Mouse (Mus musculus): ENCODE measurements around the gene Adamts17. TPM values are rescaled to one million over a fixed set of nuclear protein-coding genes. Genes with fewer than 3 reads are reported as not detected.

Gene Adamts17
- polyA plus RNA-seq, 1 experiment from 2014 or later = 2.2 TPM

- no peaks in the 10 kb centered on the region for H3K36me3 ChIP-seq (ENCODE audit: control insufficient read depth, insufficient read depth, low read length)
- H3K4me3 ChIP-seq (ENCODE audit: low read depth, low read length) = no peak overlapping the region
- no peak overlapping the region for H3K4me2 ChIP-seq (ENCODE audit: low read length)
- ATAC-seq (no peak), DNase-seq (ENCODE audit: low spot score) (no peak)
- WGBS = 92% methylated on average over 1 of the region's 1 CpGs
- peaks cover 11% of the 10 kb centered on the region for H3K4me1 ChIP-seq (ENCODE audit: control insufficient read depth, insufficient read depth, low read length)
- H3K27ac ChIP-seq (ENCODE audit: low read depth, low read length) = no peak overlapping the region
- H3K9me3 ChIP-seq (replicated peaks; ENCODE audit: control insufficient read depth, low read length) = no peaks in the 10 kb centered on the region
- H3K9ac ChIP-seq (ENCODE audit: low read length) = no peak overlapping the region
- H3K27me3 ChIP-seq (replicated peaks; ENCODE audit: control insufficient read depth, insufficient read depth, low read length) = no peaks in the 10 kb centered on the region
Observed at GRCm38 (mm10) chr7:66931291-66931690, 91.8 kb downstream of the Adamts17 start.

- Histone ChIP-seq H3K4me3 (ENCODE audit: low read depth, low read length) (no peak overlapping the region), H3K27me3 (replicated peaks; ENCODE audit: control insufficient read depth, insufficient read depth, low read length) (no peaks in the 10 kb centered on the region), H3K9me3 (replicated peaks; ENCODE audit: control insufficient read depth, low read length) (no peaks in the 10 kb centered on the region), H3K36me3 (ENCODE audit: control insufficient read depth, insufficient read depth, low read length) (no peaks in the 10 kb centered on the region), H3K4me2 (ENCODE audit: low read length) (no peak overlapping the region), H3K27ac (ENCODE audit: low read depth, low read length) (no peak overlapping the region), H3K9ac (ENCODE audit: low read length) (no peak overlapping the region), H3K4me1 (ENCODE audit: control insufficient read depth, insufficient read depth, low read length) (peaks cover 13% of the 10 kb centered on the region)
- ATAC-seq (no peak), DNase-seq (ENCODE audit: low spot score) (peak; percentile 8)
- WGBS = 46% methylated on average over 4 of the region's 4 CpGs
Observed at GRCm38 (mm10) chr7:66933251-66933650, 93.7 kb downstream of the Adamts17 start.

- peak; percentile 58; the same call in 1 of the 2 replicates for ATAC-seq
- H3K4me2 ChIP-seq (ENCODE audit: low read length) = no peak overlapping the region
- H3K36me3 ChIP-seq (ENCODE audit: control insufficient read depth, insufficient read depth, low read length) = no peaks in the 10 kb centered on the region
- no peaks in the 10 kb centered on the region for H3K27me3 ChIP-seq (replicated peaks; ENCODE audit: control insufficient read depth, insufficient read depth, low read length)
- WGBS = 16% methylated on average over 6 of the region's 6 CpGs
- H3K27ac ChIP-seq (ENCODE audit: low read depth, low read length) = no peak overlapping the region
- H3K4me1 ChIP-seq (ENCODE audit: control insufficient read depth, insufficient read depth, low read length) = peaks cover 13% of the 10 kb centered on the region
- peak; percentile 67 for DNase-seq (ENCODE audit: low spot score)
- no peak overlapping the region for H3K4me3 ChIP-seq (ENCODE audit: low read depth, low read length)
- no peak overlapping the region for H3K9ac ChIP-seq (ENCODE audit: low read length)
- H3K9me3 ChIP-seq (replicated peaks; ENCODE audit: control insufficient read depth, low read length) = no peaks in the 10 kb centered on the region
Observed at GRCm38 (mm10) chr7:66934062-66934461, 94.5 kb downstream of the Adamts17 start.

GRCm38 (mm10) chr7:66935041-66935440, 95.5 kb downstream of the Adamts17 start:
- ATAC-seq (no peak), DNase-seq (ENCODE audit: low spot score) (no peak)
- Histone ChIP-seq H3K27me3 (replicated peaks; ENCODE audit: control insufficient read depth, insufficient read depth, low read length) (no peaks in the 10 kb centered on the region), H3K9ac (ENCODE audit: low read length) (no peak overlapping the region), H3K4me3 (ENCODE audit: low read depth, low read length) (no peak overlapping the region), H3K27ac (ENCODE audit: low read depth, low read length) (no peak overlapping the region), H3K36me3 (ENCODE audit: control insufficient read depth, insufficient read depth, low read length) (no peaks in the 10 kb centered on the region), H3K9me3 (replicated peaks; ENCODE audit: control insufficient read depth, low read length) (no peaks in the 10 kb centered on the region), H3K4me1 (ENCODE audit: control insufficient read depth, insufficient read depth, low read length) (peaks cover 13% of the 10 kb centered on the region), H3K4me2 (ENCODE audit: low read length) (no peak overlapping the region)
- WGBS = 85% methylated on average over 6 of the region's 6 CpGs

GRCm38 (mm10) chr7:66936042-66936755, 96.7 kb downstream of the Adamts17 start:
- DNase-seq (ENCODE audit: low spot score) (peak; percentile 70), ATAC-seq (peak; percentile 64; the same call in 1 of the 2 replicates)
- Histone ChIP-seq H3K9ac (ENCODE audit: low read length) (no peak overlapping the region), H3K27me3 (replicated peaks; ENCODE audit: control insufficient read depth, insufficient read depth, low read length) (no peaks in the 10 kb centered on the region), H3K27ac (ENCODE audit: low read depth, low read length) (no peak overlapping the region; the same call in 1 of the 2 replicates), H3K4me2 (ENCODE audit: low read length) (no peak overlapping the region), H3K4me1 (ENCODE audit: control insufficient read depth, insufficient read depth, low read length) (peaks cover 13% of the 10 kb centered on the region), H3K36me3 (ENCODE audit: control insufficient read depth, insufficient read depth, low read length) (no peaks in the 10 kb centered on the region), H3K4me3 (ENCODE audit: low read depth, low read length) (no peak overlapping the region), H3K9me3 (replicated peaks; ENCODE audit: control insufficient read depth, low read length) (no peaks in the 10 kb centered on the region)
- WGBS = 77% methylated on average over 8 of the region's 8 CpGs

GRCm38 (mm10) chr7:66936911-66937310, 97.4 kb downstream of the Adamts17 start:
- WGBS = 67% methylated on average over 2 of the region's 2 CpGs
- H3K9me3 ChIP-seq (replicated peaks; ENCODE audit: control insufficient read depth, low read length) = no peaks in the 10 kb centered on the region
- H3K4me2 ChIP-seq (ENCODE audit: low read length) = no peak overlapping the region
- H3K36me3 ChIP-seq (ENCODE audit: control insufficient read depth, insufficient read depth, low read length) = no peaks in the 10 kb centered on the region
- H3K27ac ChIP-seq (ENCODE audit: low read depth, low read length) = no peak overlapping the region
- H3K9ac ChIP-seq (ENCODE audit: low read length) = no peak overlapping the region
- no peak for ATAC-seq
- no peaks in the 10 kb centered on the region for H3K27me3 ChIP-seq (replicated peaks; ENCODE audit: control insufficient read depth, insufficient read depth, low read length)
- H3K4me3 ChIP-seq (ENCODE audit: low read depth, low read length) = no peak overlapping the region
- H3K4me1 ChIP-seq (ENCODE audit: control insufficient read depth, insufficient read depth, low read length) = peaks cover 13% of the 10 kb centered on the region
- DNase-seq (ENCODE audit: low spot score) = no peak

- Histone ChIP-seq H3K4me3 (ENCODE audit: low read depth, low read length) (no peak overlapping the region), H3K9me3 (replicated peaks; ENCODE audit: control insufficient read depth, low read length) (no peaks in the 10 kb centered on the region), H3K27ac (ENCODE audit: low read depth, low read length) (no peak overlapping the region), H3K4me1 (ENCODE audit: control insufficient read depth, insufficient read depth, low read length) (peaks cover 9% of the 10 kb centered on the region), H3K27me3 (replicated peaks; ENCODE audit: control insufficient read depth, insufficient read depth, low read length) (no peaks in the 10 kb centered on the region), H3K9ac (ENCODE audit: low read length) (no peak overlapping the region), H3K36me3 (ENCODE audit: control insufficient read depth, insufficient read depth, low read length) (no peaks in the 10 kb centered on the region), H3K4me2 (ENCODE audit: low read length) (no peak overlapping the region)
- 60% methylated on average over 13 of the region's 13 CpGs for WGBS
- DNase-seq (ENCODE audit: low spot score) = peak; percentile 5
- ATAC-seq = no peak
Observed at GRCm38 (mm10) chr7:66938988-66939783, 99.7 kb downstream of the Adamts17 start.

- no peak for ATAC-seq
- 79% methylated on average over 4 of the region's 4 CpGs for WGBS
Observed at GRCm38 (mm10) chr7:66940761-66941160, 101.2 kb downstream of the Adamts17 start.

GRCm38 (mm10) chr7:66949006-66949405, 109.5 kb downstream of the Adamts17 start:
- WGBS = 94% methylated on average over 3 of the region's 3 CpGs
- ATAC-seq (no peak), DNase-seq (ENCODE audit: low spot score) (no peak)
- Histone ChIP-seq H3K4me3 (ENCODE audit: low read depth, low read length) (no peak overlapping the region), H3K36me3 (ENCODE audit: control insufficient read depth, insufficient read depth, low read length) (no peaks in the 10 kb centered on the region), H3K4me1 (ENCODE audit: control insufficient read depth, insufficient read depth, low read length) (no peaks in the 10 kb centered on the region), H3K9ac (ENCODE audit: low read length) (no peak overlapping the region), H3K4me2 (ENCODE audit: low read length) (no peak overlapping the region), H3K9me3 (replicated peaks; ENCODE audit: control insufficient read depth, low read length) (no peaks in the 10 kb centered on the region), H3K27me3 (replicated peaks; ENCODE audit: control insufficient read depth, insufficient read depth, low read length) (no peaks in the 10 kb centered on the region), H3K27ac (ENCODE audit: low read depth, low read length) (no peak overlapping the region)

More at GRCm38 (mm10) chr7:66940761-66941160, 101.2 kb downstream of the Adamts17 start:
- H3K27ac ChIP-seq (ENCODE audit: low read depth, low read length) = no peak overlapping the region
- H3K4me1 ChIP-seq (ENCODE audit: control insufficient read depth, insufficient read depth, low read length) = peaks cover 6% of the 10 kb centered on the region; the same call in 1 of the 2 replicates
- H3K9me3 ChIP-seq (replicated peaks; ENCODE audit: control insufficient read depth, low read length) = no peaks in the 10 kb centered on the region
- no peak overlapping the region for H3K4me3 ChIP-seq (ENCODE audit: low read depth, low read length)
- H3K36me3 ChIP-seq (ENCODE audit: control insufficient read depth, insufficient read depth, low read length) = no peaks in the 10 kb centered on the region
- H3K27me3 ChIP-seq (replicated peaks; ENCODE audit: control insufficient read depth, insufficient read depth, low read length) = no peaks in the 10 kb centered on the region
- no peak overlapping the region for H3K4me2 ChIP-seq (ENCODE audit: low read length)
- H3K9ac ChIP-seq (ENCODE audit: low read length) = no peak overlapping the region
- DNase-seq (ENCODE audit: low spot score) = no peak

Data from forebrain, embryonic 14.5 days (tissue).